Mouse (Mus musculus) embryo, embryonic 11.5 days (tissue): Measurements from ENCODE around the gene Tmem206.

Source experiments
- DNase-seq: peaks from one replicate; pipeline ENCODE4 v3.0.0-alpha.2; 2012; ENCODE audit warnings: low read depth, low spot score

Tmem206 gene

DNA sequence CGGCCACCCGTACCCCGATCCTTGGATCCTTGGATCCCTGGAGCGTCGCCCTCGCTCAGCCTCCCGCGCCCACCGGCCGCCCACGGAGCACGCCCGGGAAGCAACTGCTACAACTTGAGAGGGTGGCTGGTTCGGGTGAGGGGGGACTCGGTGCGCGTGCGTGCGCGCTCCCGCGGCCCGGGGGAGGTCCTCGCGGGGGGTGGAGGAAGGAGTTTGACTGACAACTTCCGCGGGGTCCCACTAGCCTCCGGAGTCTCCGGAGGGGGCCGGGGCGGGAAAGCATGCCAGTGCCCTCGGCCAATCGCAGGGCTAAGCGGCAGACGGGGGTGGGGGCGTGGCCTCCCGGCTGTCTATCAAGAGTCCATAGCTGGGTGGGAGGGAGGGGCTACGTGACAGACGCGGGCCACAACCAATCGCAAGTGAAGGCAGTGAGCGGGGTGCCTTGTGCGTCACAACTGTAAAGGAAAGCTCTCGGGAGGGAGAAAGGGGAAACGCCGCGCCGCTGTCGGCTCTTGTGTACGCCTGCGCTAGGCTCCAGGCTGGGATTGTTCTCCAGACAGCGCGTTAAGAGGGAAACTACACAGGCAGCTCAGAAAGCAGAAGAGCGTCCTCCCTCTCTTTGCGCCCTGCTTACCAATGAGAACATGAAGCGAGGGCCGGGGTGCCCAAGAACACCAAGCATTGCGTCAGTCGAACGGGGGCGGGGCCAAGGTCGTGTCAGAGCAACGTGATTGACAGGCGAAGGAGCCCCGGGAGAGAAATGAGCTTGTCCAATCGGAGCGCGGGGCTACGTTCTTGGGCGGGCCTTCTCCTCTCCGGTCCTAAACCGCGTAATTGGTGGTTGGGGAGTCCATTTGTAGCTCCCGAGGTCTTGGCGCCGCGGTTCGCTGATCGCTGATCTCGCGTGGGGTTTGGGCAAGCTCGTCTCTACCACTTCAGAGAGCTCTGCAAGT is 71.5 kb downstream of the Tmem206 start:
- DNase-seq = peak; percentile 98
